Mouse (Mus musculus): ENCODE measurements around the gene Gm10271. TPM values are rescaled to one million over a fixed set of nuclear protein-coding genes. Genes with fewer than 3 reads are reported as not detected.

The Gm10271 gene
- not detected in 2 replicates for polyA plus RNA-seq (2014; fragmentation: Nextera tagmentation; extraction: Ambion mirVana)

GRCm38 (mm10) chr10:116972509-116972908 is at the start of gene Gm10271:
Gm10271 (minus strand) TSS chr10:116972609.
- no peak for ATAC-seq (ENCODE audit: insufficient number of reproducible peaks, insufficient read depth, low FRiP score, low read depth)
- Histone ChIP-seq H3K27me3 (ENCODE audit: control insufficient read depth, insufficient read depth, low read length) (no peaks in the 10 kb centered on the region), H3K4me3 (ENCODE audit: control insufficient read depth in 1 of 2, insufficient read depth in 1 of 2, low read depth in 1 of 2, low read length in 2 of 2) (no peak within 1 kb of the TSS), H3K4me2 (ENCODE audit: low read length) (no peak within 1 kb of the TSS), H3K9ac (ENCODE audit: low read length) (no peak within 1 kb of the TSS), H3K9me3 (ENCODE audit: control insufficient read depth, low read length) (no peaks in the 10 kb centered on the region), H3K36me3 (ENCODE audit: control insufficient read depth, insufficient read depth, low read length) (no peaks in the 10 kb centered on the region), H3K4me1 (ENCODE audit: control insufficient read depth in 2 of 2, insufficient read depth in 2 of 2, low read length in 2 of 2) (no peaks in the 10 kb centered on the region), H3K27ac (replicated peaks in 1 of 2; ENCODE audit: control insufficient read depth in 1 of 2, insufficient read depth in 1 of 2, low read depth in 2 of 2, low read length in 2 of 2) (no peak within 1 kb of the TSS)
- 93% methylated on average over 6 of the region's 6 CpGs for WGBS

GRCm38 (mm10) chr10:117021020-117021754 is 48.8 kb upstream of the Gm10271 start:
- H3K9ac ChIP-seq (ENCODE audit: low read length), result no peak overlapping the region
- no peak overlapping the region for H3K27ac ChIP-seq (replicated peaks in 1 of 2; ENCODE audit: control insufficient read depth in 1 of 2, insufficient read depth in 1 of 2, low read depth in 2 of 2, low read length in 2 of 2)
- no peak overlapping the region for H3K4me2 ChIP-seq (ENCODE audit: low read length)
- H3K4me3 ChIP-seq (ENCODE audit: control insufficient read depth in 1 of 2, insufficient read depth in 1 of 2, low read depth in 1 of 2, low read length in 2 of 2), result no peak overlapping the region
- H3K9me3 ChIP-seq (ENCODE audit: control insufficient read depth, low read length), result no peaks in the 10 kb centered on the region
- H3K36me3 ChIP-seq (ENCODE audit: control insufficient read depth, insufficient read depth, low read length), result no peaks in the 10 kb centered on the region
- WGBS, result 43% methylated on average over 21 of the region's 21 CpGs
- no peaks in the 10 kb centered on the region for H3K27me3 ChIP-seq (ENCODE audit: control insufficient read depth, insufficient read depth, low read length)
- H3K4me1 ChIP-seq (ENCODE audit: control insufficient read depth in 2 of 2, insufficient read depth in 2 of 2, low read length in 2 of 2), result peaks cover 21 to 33% of the 10 kb centered on the region in 2 experiments
- ATAC-seq (ENCODE audit: insufficient number of reproducible peaks, insufficient read depth, low FRiP score, low read depth), result no peak

- no peak for ATAC-seq (ENCODE audit: insufficient number of reproducible peaks, insufficient read depth, low FRiP score, low read depth)
- Histone ChIP-seq H3K27ac (replicated peaks in 1 of 2; ENCODE audit: control insufficient read depth in 1 of 2, insufficient read depth in 1 of 2, low read depth in 2 of 2, low read length in 2 of 2) (no peak overlapping the region), H3K4me2 (ENCODE audit: low read length) (no peak overlapping the region), H3K4me3 (ENCODE audit: control insufficient read depth in 1 of 2, insufficient read depth in 1 of 2, low read depth in 1 of 2, low read length in 2 of 2) (no peak overlapping the region), H3K36me3 (ENCODE audit: control insufficient read depth, insufficient read depth, low read length) (no peaks in the 10 kb centered on the region), H3K9ac (ENCODE audit: low read length) (no peak overlapping the region), H3K4me1 (ENCODE audit: control insufficient read depth in 2 of 2, insufficient read depth in 2 of 2, low read length in 2 of 2) (peaks cover 20 to 35% of the 10 kb centered on the region in 2 experiments), H3K27me3 (ENCODE audit: control insufficient read depth, insufficient read depth, low read length) (no peaks in the 10 kb centered on the region), H3K9me3 (ENCODE audit: control insufficient read depth, low read length) (no peaks in the 10 kb centered on the region)
- 64% methylated on average over 7 of the region's 7 CpGs for WGBS
These were observed 46.0 kb upstream of the Gm10271 start for GRCm38 (mm10) chr10:117018281-117018840.

- H3K27me3 ChIP-seq (ENCODE audit: control insufficient read depth, insufficient read depth, low read length), result no peaks in the 10 kb centered on the region
- peaks cover 17 to 25% of the 10 kb centered on the region in 2 experiments for H3K4me1 ChIP-seq (ENCODE audit: control insufficient read depth in 2 of 2, insufficient read depth in 2 of 2, low read length in 2 of 2)
- H3K9ac ChIP-seq (ENCODE audit: low read length), result no peak overlapping the region
- ATAC-seq (ENCODE audit: insufficient number of reproducible peaks, insufficient read depth, low FRiP score, low read depth), result no peak
- H3K36me3 ChIP-seq (ENCODE audit: control insufficient read depth, insufficient read depth, low read length), result no peaks in the 10 kb centered on the region
- WGBS, result 46% methylated on average over 5 of the region's 5 CpGs
- no peaks in the 10 kb centered on the region for H3K9me3 ChIP-seq (ENCODE audit: control insufficient read depth, low read length)
- H3K4me3 ChIP-seq (ENCODE audit: control insufficient read depth in 1 of 2, insufficient read depth in 1 of 2, low read depth in 1 of 2, low read length in 2 of 2), result no peak overlapping the region
- peak overlapping the region; percentile 48 for H3K4me2 ChIP-seq (ENCODE audit: low read length)
- peak overlapping the region; percentile 29 to 66; a peak in 3 of 4 replicates for H3K27ac ChIP-seq (replicated peaks in 1 of 2; ENCODE audit: control insufficient read depth in 1 of 2, insufficient read depth in 1 of 2, low read depth in 2 of 2, low read length in 2 of 2)
These were observed 42.2 kb upstream of the Gm10271 start for GRCm38 (mm10) chr10:117014565-117014964.

- peak; percentile 82 for ATAC-seq (ENCODE audit: insufficient number of reproducible peaks, insufficient read depth, low FRiP score, low read depth)
- Histone ChIP-seq H3K4me2 (ENCODE audit: low read length) (peak overlapping the region; percentile 48), H3K27ac (replicated peaks in 1 of 2; ENCODE audit: control insufficient read depth in 1 of 2, insufficient read depth in 1 of 2, low read depth in 2 of 2, low read length in 2 of 2) (peak overlapping the region; percentile 84 to 92), H3K4me3 (ENCODE audit: control insufficient read depth in 1 of 2, insufficient read depth in 1 of 2, low read depth in 1 of 2, low read length in 2 of 2) (peak overlapping the region in 1 of 2 experiments; percentile 3; a peak in 1 of 4 replicates), H3K36me3 (ENCODE audit: control insufficient read depth, insufficient read depth, low read length) (no peaks in the 10 kb centered on the region), H3K9ac (ENCODE audit: low read length) (peak overlapping the region; percentile 44; the same call in 1 of the 2 replicates), H3K27me3 (ENCODE audit: control insufficient read depth, insufficient read depth, low read length) (no peaks in the 10 kb centered on the region), H3K4me1 (ENCODE audit: control insufficient read depth in 2 of 2, insufficient read depth in 2 of 2, low read length in 2 of 2) (peaks cover 17 to 22% of the 10 kb centered on the region in 2 experiments), H3K9me3 (ENCODE audit: control insufficient read depth, low read length) (no peaks in the 10 kb centered on the region)
- WGBS, result 11% methylated on average over 12 of the region's 12 CpGs
These were observed 41.4 kb upstream of the Gm10271 start for GRCm38 (mm10) chr10:117013689-117014390.

- no peak overlapping the region for H3K4me2 ChIP-seq (ENCODE audit: low read length)
- H3K36me3 ChIP-seq (ENCODE audit: control insufficient read depth, insufficient read depth, low read length), result no peaks in the 10 kb centered on the region
- no peak overlapping the region for H3K4me3 ChIP-seq (ENCODE audit: control insufficient read depth in 1 of 2, insufficient read depth in 1 of 2, low read depth in 1 of 2, low read length in 2 of 2)
- no peak overlapping the region for H3K9ac ChIP-seq (ENCODE audit: low read length)
- no peak overlapping the region for H3K27ac ChIP-seq (replicated peaks in 1 of 2; ENCODE audit: control insufficient read depth in 1 of 2, insufficient read depth in 1 of 2, low read depth in 2 of 2, low read length in 2 of 2)
- no peaks in the 10 kb centered on the region for H3K9me3 ChIP-seq (ENCODE audit: control insufficient read depth, low read length)
- peaks cover 14 to 21% of the 10 kb centered on the region in 2 experiments for H3K4me1 ChIP-seq (ENCODE audit: control insufficient read depth in 2 of 2, insufficient read depth in 2 of 2, low read length in 2 of 2)
- 76% methylated on average over 8 of the region's 8 CpGs for WGBS
- ATAC-seq (ENCODE audit: insufficient number of reproducible peaks, insufficient read depth, low FRiP score, low read depth), result no peak
- no peaks in the 10 kb centered on the region for H3K27me3 ChIP-seq (ENCODE audit: control insufficient read depth, insufficient read depth, low read length)
These were observed 38.6 kb upstream of the Gm10271 start for GRCm38 (mm10) chr10:117011047-117011446.

GRCm38 (mm10) chr10:117009691-117010090 is 37.3 kb upstream of the Gm10271 start:
- peaks cover 11 to 21% of the 10 kb centered on the region in 2 experiments for H3K4me1 ChIP-seq (ENCODE audit: control insufficient read depth in 2 of 2, insufficient read depth in 2 of 2, low read length in 2 of 2)
- no peaks in the 10 kb centered on the region for H3K27me3 ChIP-seq (ENCODE audit: control insufficient read depth, insufficient read depth, low read length)
- 79% methylated on average over 6 of the region's 6 CpGs for WGBS
- no peak for ATAC-seq (ENCODE audit: insufficient number of reproducible peaks, insufficient read depth, low FRiP score, low read depth)
- no peak overlapping the region for H3K4me2 ChIP-seq (ENCODE audit: low read length)
- no peak overlapping the region for H3K27ac ChIP-seq (replicated peaks in 1 of 2; ENCODE audit: control insufficient read depth in 1 of 2, insufficient read depth in 1 of 2, low read depth in 2 of 2, low read length in 2 of 2)
- H3K9ac ChIP-seq (ENCODE audit: low read length), result no peak overlapping the region
- H3K4me3 ChIP-seq (ENCODE audit: control insufficient read depth in 1 of 2, insufficient read depth in 1 of 2, low read depth in 1 of 2, low read length in 2 of 2), result no peak overlapping the region
- no peaks in the 10 kb centered on the region for H3K9me3 ChIP-seq (ENCODE audit: control insufficient read depth, low read length)
- no peaks in the 10 kb centered on the region for H3K36me3 ChIP-seq (ENCODE audit: control insufficient read depth, insufficient read depth, low read length)

Measured in heart, embryonic 14.5 days (tissue).